Mouse (Mus musculus) embryonic facial prominence, embryonic 12.5 days (tissue): ENCODE measurements around the gene Noxa1. TPM values are rescaled to one million over a fixed set of nuclear protein-coding genes. Genes with fewer than 3 reads are reported as not detected.

Experiments used
- ATAC-seq: fragments of 200-750 bp; cut with Nextera tagmentation; 2 replicates; pipeline ENCODE4 v1.8.0; 2017; ENCODE audit not compliant: insufficient number of reproducible peaks, insufficient read depth, low FRiP score, low TSS enrichment
- H3K27ac ChIP-seq: fragments of 300-500 bp; sonication (generic); 2 replicates; pipeline ENCODE4 v1.5.1; 2016; ENCODE audit warnings: mild to moderate bottlenecking
- H3K27me3 ChIP-seq: fragments of 300-500 bp; sonication (generic); 2 replicates; pipeline ENCODE4 v1.6.1; 2016; ENCODE audit warnings: mild to moderate bottlenecking, moderate library complexity
- H3K36me3 ChIP-seq: fragments of 300-500 bp; sonication (generic); 2 replicates; pipeline ENCODE4 v1.6.1; 2016; ENCODE audit warnings: mild to moderate bottlenecking
- H3K4me1 ChIP-seq: fragments of 300-500 bp; sonication (generic); 2 replicates; pipeline ENCODE4 v1.6.1; 2016
- H3K4me2 ChIP-seq: fragments of 300-500 bp; sonication (generic); replicated peaks from 2 replicates; pipeline ENCODE4 v1.6.1; 2016; ENCODE audit warnings: mild to moderate bottlenecking, moderate library complexity
- H3K4me3 ChIP-seq: fragments of 300-500 bp; sonication (generic); 2 replicates; pipeline ENCODE4 v1.5.1; 2016; ENCODE audit warnings: mild to moderate bottlenecking
- H3K9ac ChIP-seq: fragments of 300-500 bp; sonication (generic); 2 replicates; pipeline ENCODE4 v1.6.1; 2016; ENCODE audit warnings: mild to moderate bottlenecking, moderate library complexity
- H3K9me3 ChIP-seq: fragments of 300-500 bp; sonication (generic); 2 replicates; pipeline ENCODE4 v1.6.1; 2016; ENCODE audit warnings: mild to moderate bottlenecking, moderate library complexity
- WGBS: fragments of 180-500 bp; shearing (Covaris S2); methylation state at CpG from one replicate; pipeline ENCODE4 v1.1.7; 2016; 5-methylcytosine and 5-hydroxymethylcytosine counted together
- polyA plus RNA-seq: library from polyadenylated mRNA; unstranded; fragments of >200 nt; fragmentation: Nextera tagmentation; extraction: Ambion mirVana; gene quantifications from 2 replicates; pipeline ENCODE4 v1.2.1, GENCODE M21; 2016

Noxa1 gene
- polyA plus RNA-seq, 1 experiment from 2014 or later, result not detected

DNA sequence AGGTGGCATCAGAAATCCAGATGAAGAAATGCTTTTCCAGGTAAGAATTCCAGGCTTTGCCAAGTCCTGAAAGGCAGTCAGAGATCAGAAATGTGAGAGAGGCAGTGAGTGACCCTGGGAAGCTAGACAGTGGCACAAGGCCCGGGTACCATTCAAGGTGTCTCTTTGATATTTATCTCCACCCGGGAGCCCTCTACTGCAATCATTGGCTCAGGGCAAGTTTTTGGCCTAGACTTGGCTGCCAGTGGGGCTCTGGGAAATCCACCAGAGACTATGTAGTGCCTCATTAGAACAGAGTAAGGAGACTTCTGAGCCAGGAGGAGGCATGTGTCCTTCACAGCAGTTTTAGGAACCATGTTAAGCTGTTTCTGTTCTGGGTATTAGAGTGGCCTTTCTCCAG, 27.7 kb upstream of the Noxa1 start:
- H3K4me1 ChIP-seq, result peaks cover 7% of the 10 kb centered on the region
- no peaks in the 10 kb centered on the region for H3K9me3 ChIP-seq
- WGBS, result 70% methylated on average over 2 of the region's 2 CpGs
- H3K4me3 ChIP-seq, result no peak overlapping the region
- H3K4me2 ChIP-seq, result no peak overlapping the region
- ATAC-seq, result no peak
- no peak overlapping the region for H3K27ac ChIP-seq
- H3K36me3 ChIP-seq, result no peaks in the 10 kb centered on the region
- H3K9ac ChIP-seq, result no peak overlapping the region
- no peaks in the 10 kb centered on the region for H3K27me3 ChIP-seq

DNA sequence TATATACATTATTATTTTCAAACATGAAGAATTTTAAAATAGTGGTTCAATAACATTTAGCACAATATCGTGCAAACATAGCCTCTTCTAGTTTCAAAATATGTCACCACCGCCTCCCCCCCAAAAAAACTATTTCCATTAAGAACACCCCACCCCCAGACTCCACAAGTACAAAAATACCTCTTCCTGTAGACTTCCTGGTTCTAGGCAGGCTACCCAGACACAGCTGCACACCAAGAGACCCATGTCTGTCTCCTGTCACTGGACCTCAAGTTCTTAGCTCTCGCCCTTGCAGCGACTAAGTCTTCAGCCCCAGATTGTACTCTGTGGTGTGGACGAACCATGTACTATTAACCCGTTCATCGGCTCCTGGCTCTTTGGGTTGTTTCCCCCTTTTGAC, 26.0 kb upstream of the Noxa1 start:
- no peak for ATAC-seq
- H3K27ac ChIP-seq, result no peak overlapping the region
- no peaks in the 10 kb centered on the region for H3K27me3 ChIP-seq
- WGBS, result 81% methylated on average over 7 of the region's 7 CpGs
- no peak overlapping the region for H3K4me3 ChIP-seq
- H3K9ac ChIP-seq, result no peak overlapping the region
- H3K4me2 ChIP-seq, result no peak overlapping the region
- no peaks in the 10 kb centered on the region for H3K4me1 ChIP-seq
- no peaks in the 10 kb centered on the region for H3K9me3 ChIP-seq
- no peaks in the 10 kb centered on the region for H3K36me3 ChIP-seq

DNA sequence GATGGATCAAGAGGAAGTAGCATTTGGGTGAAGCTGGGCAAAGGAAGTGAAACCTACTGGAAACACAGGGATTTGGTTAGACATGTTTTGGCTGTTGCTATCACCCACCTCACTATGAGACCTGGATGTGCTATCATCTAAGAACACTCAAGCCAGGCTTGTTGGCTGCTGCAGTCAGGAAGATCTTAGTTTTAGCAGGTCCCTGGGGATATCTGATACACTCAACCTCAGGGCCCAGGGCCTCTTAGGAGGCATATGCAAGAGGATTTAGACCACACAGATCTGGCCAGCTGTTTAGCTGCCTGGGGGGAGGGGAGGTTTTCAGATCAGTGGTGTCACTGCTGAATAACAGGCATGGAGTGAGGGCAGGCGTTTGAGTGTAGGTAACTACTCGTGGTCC, 20.5 kb upstream of the Noxa1 start:
- Histone ChIP-seq H3K4me2 (no peak overlapping the region), H3K9me3 (no peaks in the 10 kb centered on the region), H3K36me3 (no peaks in the 10 kb centered on the region), H3K4me1 (peaks cover 4% of the 10 kb centered on the region; the same call in 1 of the 2 replicates), H3K27ac (no peak overlapping the region), H3K4me3 (no peak overlapping the region), H3K9ac (no peak overlapping the region), H3K27me3 (no peaks in the 10 kb centered on the region)
- no peak for ATAC-seq
- 51% methylated on average over 2 of the region's 2 CpGs for WGBS

DNA sequence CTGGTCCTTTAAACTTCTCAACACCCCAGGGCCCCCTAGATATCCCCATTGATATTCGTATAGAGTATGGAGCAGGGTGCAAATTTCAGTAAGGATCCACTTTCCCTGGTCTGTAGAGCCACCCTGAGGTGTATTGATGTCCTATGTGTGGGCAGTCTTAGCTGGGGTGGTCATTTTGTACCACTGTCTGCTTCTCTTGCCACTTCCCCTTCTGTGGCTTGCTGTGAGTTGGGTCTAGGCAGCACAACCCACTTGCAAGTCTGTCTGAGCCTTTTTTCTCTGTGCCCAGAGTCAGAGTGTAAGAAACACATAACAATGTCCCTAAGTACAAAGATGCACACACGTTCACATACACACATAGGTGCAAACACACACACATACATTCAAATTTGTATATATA, 19.4 kb upstream of the Noxa1 start:
- H3K4me2 ChIP-seq, result no peak overlapping the region
- H3K27me3 ChIP-seq, result no peaks in the 10 kb centered on the region
- 73% methylated on average over 2 of the region's 2 CpGs for WGBS
- H3K9me3 ChIP-seq, result no peaks in the 10 kb centered on the region
- H3K4me3 ChIP-seq, result no peak overlapping the region
- no peak for ATAC-seq
- H3K9ac ChIP-seq, result no peak overlapping the region
- H3K4me1 ChIP-seq, result peaks cover 4% of the 10 kb centered on the region; the same call in 1 of the 2 replicates
- H3K36me3 ChIP-seq, result no peaks in the 10 kb centered on the region
- no peak overlapping the region for H3K27ac ChIP-seq

DNA sequence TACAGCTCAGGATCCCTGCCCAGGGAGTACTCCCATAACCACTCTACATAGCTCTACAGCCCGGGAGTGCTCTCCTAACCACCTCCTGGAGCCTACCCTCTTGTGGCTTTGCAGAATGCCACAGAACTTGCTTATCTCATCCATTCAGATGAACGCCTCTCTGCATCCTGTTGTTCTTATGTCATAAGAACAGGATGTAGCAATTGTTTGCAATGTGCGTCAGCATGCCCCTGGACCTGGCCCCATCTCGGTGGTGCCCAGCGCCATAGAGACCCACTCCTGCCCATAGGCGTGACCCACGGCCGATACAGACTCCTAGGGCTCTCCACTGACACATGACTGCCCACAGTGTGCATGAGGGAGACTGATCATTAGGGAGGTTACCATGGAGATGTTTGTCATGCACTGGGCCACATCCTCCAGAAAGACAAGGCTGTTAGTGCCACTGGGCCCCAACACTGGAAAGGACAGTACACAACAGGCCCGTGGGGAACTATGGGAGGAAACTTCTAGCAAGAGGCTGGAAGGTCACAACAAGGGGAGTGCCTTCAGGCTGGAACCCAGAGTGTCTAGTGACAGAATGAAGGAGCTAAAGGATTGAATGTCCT, 16.3 kb upstream of the Noxa1 start:
- Histone ChIP-seq H3K9ac (no peak overlapping the region), H3K4me3 (no peak overlapping the region), H3K4me1 (peaks cover 4% of the 10 kb centered on the region; the same call in 1 of the 2 replicates), H3K27ac (no peak overlapping the region), H3K4me2 (no peak overlapping the region), H3K27me3 (no peaks in the 10 kb centered on the region), H3K9me3 (no peaks in the 10 kb centered on the region), H3K36me3 (no peaks in the 10 kb centered on the region)
- ATAC-seq, result no peak
- WGBS, result 69% methylated on average over 9 of the region's 9 CpGs

DNA sequence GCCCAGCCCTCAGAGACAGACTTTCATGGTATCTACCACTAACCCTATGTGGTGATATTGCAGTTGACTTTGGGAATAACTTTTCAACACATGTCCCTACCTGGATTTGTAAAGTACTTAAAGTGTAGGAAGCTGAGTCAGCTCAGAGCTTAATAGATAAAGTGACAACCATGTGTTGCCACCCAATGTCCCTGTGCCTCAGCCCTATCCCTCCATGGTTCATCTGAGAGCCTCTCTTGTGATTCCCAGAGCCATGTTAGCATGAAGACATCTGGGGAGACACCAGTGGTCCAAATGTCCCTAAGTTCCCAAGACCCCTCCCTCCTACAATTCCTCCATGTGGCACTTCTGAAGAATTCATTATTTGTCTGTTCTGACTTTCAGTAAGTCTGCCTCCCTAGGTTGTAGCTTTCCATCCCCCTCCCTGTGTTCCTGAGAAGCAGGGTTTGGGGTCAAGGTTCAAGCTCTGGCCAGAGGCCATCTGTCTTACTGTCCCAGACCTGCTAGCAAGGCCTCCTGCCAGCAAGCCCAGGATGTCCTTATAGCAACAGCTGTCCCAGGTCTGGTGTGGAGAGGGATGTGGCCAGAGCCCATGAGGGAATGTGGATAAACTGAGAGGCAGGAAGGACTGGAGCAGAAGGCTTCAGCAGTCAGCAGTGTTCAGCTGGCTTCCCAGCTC, 15.7 kb upstream of the Noxa1 start:
- H3K4me2 ChIP-seq, result no peak overlapping the region
- ATAC-seq, result no peak
- no peaks in the 10 kb centered on the region for H3K9me3 ChIP-seq
- H3K36me3 ChIP-seq, result no peaks in the 10 kb centered on the region
- H3K9ac ChIP-seq, result no peak overlapping the region
- H3K4me3 ChIP-seq, result no peak overlapping the region
- peaks cover 3% of the 10 kb centered on the region; the same call in 1 of the 2 replicates for H3K4me1 ChIP-seq
- no peak overlapping the region for H3K27ac ChIP-seq
- no peaks in the 10 kb centered on the region for H3K27me3 ChIP-seq

DNA sequence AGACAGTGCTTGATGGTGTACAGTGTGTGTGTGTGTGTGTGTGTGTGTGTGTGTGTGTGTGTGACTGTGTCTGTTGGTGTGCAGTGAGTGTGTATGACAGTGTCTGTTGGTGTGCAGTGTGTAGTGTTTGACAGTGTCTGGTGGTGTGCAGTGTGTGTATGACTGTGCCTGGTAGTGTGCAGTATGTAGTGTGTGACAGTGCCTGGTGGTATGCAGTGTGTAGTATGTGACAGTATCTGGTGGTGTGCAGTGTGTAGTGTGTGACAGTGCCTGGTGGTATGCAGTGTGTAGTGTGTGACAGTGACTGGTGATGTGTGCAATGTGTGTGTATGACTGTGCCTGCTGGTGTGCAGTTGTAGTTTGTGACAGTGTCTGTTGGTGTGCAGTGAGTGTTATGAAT, 14.5 kb upstream of the Noxa1 start:
- no peak for ATAC-seq
- H3K36me3 ChIP-seq, result no peaks in the 10 kb centered on the region
- H3K27ac ChIP-seq, result no peak overlapping the region

DNA sequence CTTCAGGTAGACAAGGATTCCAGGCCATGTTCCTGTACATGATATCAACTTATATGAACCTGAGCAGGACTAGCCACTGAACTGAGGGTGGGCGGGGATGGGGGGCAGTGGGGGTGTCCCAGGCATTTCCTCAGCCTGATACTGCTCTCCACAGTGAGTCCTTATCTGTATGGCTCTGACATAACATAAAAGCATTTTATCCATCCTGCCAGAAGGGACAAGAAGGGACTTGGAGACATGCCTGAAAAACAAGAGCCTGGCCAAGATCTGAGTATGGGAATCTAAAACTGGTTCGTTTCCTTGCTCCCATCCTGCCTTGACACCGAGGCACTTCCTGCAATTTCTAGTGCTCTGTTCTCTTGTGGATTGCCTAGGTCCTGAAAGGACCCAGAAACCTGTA, 11.1 kb upstream of the Noxa1 start:
- Histone ChIP-seq H3K9ac (no peak overlapping the region), H3K4me2 (no peak overlapping the region), H3K36me3 (no peaks in the 10 kb centered on the region), H3K9me3 (no peaks in the 10 kb centered on the region), H3K27ac (no peak overlapping the region), H3K4me3 (no peak overlapping the region), H3K4me1 (no peaks in the 10 kb centered on the region), H3K27me3 (no peaks in the 10 kb centered on the region)
- WGBS, result 63% methylated on average over 3 of the region's 3 CpGs
- ATAC-seq, result no peak

More for the DNA sequence above, 14.5 kb upstream of the Noxa1 start:
- no peak overlapping the region for H3K9ac ChIP-seq
- no peak overlapping the region for H3K4me2 ChIP-seq
- H3K9me3 ChIP-seq, result no peaks in the 10 kb centered on the region
- H3K27me3 ChIP-seq, result no peaks in the 10 kb centered on the region
- no peak overlapping the region for H3K4me3 ChIP-seq
- H3K4me1 ChIP-seq, result no peaks in the 10 kb centered on the region

DNA sequence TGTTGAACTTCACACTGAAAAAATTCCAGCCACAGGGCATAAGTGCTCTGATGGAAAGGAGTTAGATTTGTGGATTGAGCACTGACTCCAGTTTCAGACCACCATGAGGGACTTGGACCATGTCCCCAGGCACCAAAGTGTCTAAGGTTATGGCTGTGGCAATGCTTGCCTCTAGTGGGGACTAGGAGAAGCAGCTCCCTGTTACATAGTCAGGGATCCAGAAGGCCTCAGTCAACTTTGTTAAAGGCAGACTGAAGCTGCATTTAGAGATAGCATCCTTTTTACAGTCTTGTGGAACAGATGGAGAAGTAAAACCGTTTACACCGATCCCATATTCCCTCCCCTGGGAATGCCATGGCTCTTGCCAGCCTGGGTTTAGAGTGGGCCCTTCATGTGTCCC, 9.2 kb upstream of the Noxa1 start:
- Histone ChIP-seq H3K4me2 (no peak overlapping the region), H3K27ac (no peak overlapping the region), H3K4me3 (no peak overlapping the region), H3K4me1 (no peaks in the 10 kb centered on the region), H3K36me3 (no peaks in the 10 kb centered on the region), H3K9ac (no peak overlapping the region), H3K27me3 (no peaks in the 10 kb centered on the region), H3K9me3 (no peaks in the 10 kb centered on the region)
- WGBS, result 82% methylated on average over 2 of the region's 2 CpGs
- no peak for ATAC-seq

DNA sequence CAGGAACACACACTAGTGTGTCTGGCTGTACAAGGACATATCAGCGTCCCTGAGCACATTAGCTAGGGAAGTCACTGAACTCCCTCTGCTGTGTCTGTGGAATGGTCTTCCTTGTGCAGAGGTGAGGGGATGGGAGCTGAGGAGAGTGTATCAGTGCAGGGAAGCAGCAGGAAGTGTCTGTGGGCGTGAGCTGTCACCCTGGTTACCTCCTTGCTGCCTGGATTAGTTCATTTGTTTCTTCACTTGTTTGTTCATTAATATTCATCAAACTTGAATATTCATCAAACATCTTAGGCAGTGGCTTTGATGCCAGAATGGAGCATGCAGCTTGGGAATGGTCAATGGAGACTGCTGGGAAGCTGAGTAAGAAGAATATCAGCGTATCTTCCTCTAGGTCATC, 4.8 kb upstream of the Noxa1 start:
- no peaks in the 10 kb centered on the region for H3K36me3 ChIP-seq
- no peak overlapping the region for H3K4me3 ChIP-seq
- peaks cover 11% of the 10 kb centered on the region for H3K27me3 ChIP-seq
- H3K9ac ChIP-seq, result no peak overlapping the region
- no peak for ATAC-seq
- peaks cover 1% of the 10 kb centered on the region; the same call in 1 of the 2 replicates for H3K4me1 ChIP-seq
- WGBS, result 73% methylated on average over 3 of the region's 3 CpGs
- no peak overlapping the region for H3K4me2 ChIP-seq
- H3K27ac ChIP-seq, result no peak overlapping the region
- H3K9me3 ChIP-seq, result no peaks in the 10 kb centered on the region

DNA sequence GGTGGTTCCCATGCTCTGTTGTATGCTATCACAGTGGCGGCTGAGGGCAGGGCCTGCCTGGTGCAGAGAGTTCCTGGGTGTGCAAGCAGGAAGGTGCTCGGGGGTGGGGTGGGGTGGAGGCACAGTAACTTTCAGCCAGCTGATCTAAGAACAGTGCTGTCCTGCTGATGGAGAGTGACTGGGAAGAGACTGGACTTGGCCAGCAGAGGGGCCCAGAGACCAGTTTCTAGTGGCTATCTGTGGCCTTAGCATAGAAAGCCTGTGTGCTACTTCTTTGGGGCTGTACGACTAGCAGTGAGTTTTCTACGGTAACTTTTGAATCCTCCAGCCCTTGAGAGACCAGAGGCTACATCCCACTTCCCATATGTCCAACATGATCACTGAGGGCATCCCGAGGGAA, 4.0 kb upstream of the Noxa1 start:
- Histone ChIP-seq H3K9ac (no peak overlapping the region), H3K4me1 (peaks cover 3% of the 10 kb centered on the region; the same call in 1 of the 2 replicates), H3K4me3 (no peak overlapping the region), H3K27ac (no peak overlapping the region), H3K27me3 (peaks cover 18% of the 10 kb centered on the region), H3K4me2 (no peak overlapping the region), H3K36me3 (no peaks in the 10 kb centered on the region), H3K9me3 (no peaks in the 10 kb centered on the region)
- no peak for ATAC-seq
- WGBS, result 53% methylated on average over 5 of the region's 5 CpGs

DNA sequence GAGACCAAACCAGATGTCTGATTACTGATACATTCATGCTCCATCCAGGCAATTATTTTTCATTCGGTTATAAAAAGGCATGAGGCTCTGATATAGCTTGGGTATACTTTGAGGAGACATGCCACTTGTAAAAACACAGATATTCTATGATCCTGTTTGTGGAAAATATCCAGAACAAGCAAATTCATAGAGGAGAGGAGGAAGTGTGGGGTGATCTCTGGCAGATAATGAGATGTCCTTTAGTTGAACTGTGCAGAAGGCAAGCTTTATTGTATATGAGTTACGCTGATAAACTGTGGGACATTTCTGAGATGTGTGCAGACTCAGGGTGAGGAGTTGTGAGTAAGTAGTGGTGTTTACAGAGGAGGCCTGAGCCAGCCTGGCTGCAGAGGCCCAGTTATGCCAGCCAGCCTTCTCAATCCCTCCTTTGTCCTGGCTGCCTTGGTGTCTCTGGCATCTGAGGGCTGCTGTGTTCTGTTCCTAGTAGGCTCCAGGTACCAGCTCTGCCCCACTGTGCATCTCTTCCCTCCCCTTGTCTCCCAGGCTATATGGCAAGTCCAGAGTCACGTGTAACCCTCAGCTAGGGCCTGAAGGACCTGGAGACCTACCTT, 3.2 kb upstream of the Noxa1 start:
- H3K4me1 ChIP-seq, result peaks cover 3% of the 10 kb centered on the region; the same call in 1 of the 2 replicates
- H3K4me2 ChIP-seq, result no peak overlapping the region
- ATAC-seq, result no peak
- no peak overlapping the region for H3K27ac ChIP-seq
- no peaks in the 10 kb centered on the region for H3K9me3 ChIP-seq
- no peak overlapping the region for H3K4me3 ChIP-seq
- H3K27me3 ChIP-seq, result peaks cover 19% of the 10 kb centered on the region
- H3K36me3 ChIP-seq, result no peaks in the 10 kb centered on the region
- H3K9ac ChIP-seq, result no peak overlapping the region
- WGBS, result 71% methylated on average over 3 of the region's 3 CpGs
